Mouse (Mus musculus): ENCODE measurements around the gene Rps15.

The Rps15 gene

DNA sequence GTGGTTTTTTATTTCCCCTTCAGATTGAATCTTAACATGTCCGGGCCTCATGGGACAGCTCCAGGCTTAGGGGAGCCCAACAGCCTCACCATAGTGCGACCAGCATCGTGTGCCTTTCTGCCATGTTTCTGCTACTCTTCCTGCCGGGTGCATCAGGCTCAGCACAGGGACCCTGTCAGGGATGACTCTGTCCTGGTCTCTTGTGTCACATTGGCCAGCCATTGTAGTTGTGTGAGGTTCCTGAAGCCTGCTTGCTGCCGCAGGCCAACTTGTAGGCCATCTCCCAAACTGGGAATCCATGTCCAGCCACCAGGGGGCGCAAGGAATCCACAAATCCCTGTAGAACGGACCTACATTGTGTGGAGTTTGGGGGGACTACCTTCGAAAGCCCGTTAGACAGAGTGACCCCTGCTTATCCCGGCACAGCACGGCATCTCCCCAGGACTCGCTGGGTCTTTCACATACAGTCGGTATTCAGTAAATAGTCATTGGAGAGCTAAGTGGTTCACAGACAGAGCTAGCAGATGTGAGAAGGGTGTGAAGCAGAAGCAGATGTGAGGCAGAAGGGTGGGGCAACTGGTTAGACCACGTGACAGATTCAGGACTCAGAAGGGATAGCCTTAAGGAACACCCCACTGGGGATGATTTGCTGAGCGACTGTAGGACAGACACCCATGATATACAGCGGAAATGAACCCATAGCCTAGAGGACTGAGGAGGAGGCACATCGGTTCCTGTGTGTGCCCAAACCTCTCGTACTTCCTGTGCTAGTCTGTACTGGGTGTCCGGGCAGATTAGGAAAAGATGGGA is 47.9 kb downstream of the Rps15 start:
- no peak for DNase-seq (ENCODE audit: extremely low read depth, low read depth, low spot score)

DNA sequence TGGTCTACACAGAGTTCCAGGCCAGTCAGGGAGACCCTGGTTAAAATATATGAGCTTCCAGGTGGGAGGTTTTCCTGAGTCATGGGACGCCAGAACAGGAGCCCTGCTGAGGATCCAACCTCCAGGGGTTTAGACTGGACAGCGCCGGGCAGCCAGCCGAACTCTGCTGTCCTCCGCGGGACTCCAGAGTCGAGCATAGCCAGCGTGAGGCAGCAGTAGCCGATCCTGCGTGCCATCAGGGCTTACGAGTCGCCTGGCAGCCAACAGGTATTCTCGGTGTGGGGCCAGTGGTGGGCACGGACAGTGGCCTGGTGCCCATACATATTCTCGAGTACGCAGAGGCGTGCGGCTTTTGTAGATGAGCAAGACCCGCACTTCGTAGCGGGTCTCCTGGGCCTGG is 48.8 kb downstream of the Rps15 start:
- DNase-seq (ENCODE audit: extremely low read depth, low read depth, low spot score) = no peak

DNA sequence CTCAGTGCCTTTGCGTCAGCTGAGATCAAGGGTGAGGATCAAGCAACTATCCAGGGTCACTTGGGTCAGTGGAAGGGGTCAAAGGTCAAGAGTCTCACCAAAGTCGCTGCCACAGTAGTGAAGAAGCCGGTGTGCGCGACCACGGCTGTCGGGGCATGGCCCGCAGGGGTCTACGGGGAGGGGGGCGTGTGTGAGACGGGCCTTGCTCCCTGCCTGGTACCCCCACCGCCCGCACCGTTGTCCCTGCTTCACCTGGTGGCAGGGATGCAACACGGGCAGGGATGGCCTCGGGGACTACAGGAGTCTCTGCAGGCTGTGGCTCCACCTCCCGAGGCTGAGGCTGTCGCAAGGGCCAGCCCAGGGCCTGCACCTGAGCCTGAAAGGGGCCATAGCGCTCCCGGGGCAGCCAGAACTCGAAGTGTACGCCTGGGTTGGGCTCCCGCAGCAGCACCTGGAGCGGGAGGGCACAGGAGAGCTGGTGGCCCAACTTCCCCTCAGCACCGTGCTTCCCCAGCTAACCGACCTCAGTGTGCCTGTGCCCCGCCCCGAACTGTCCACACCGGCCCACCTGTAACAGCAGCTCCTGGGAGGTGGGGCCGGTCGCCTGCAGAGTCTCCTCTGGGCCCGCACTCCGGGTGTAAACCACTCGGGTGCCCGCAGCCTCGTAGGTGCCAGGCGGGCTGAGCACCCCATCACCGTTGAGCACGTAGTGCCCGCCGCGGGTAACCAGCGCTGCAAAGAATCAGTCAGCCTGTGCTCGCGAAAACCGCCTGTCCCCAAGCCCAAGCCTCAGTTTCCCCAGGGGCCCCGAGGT is 49.4 kb downstream of the Rps15 start:
- DNase-seq (ENCODE audit: extremely low read depth, low read depth, low spot score) = no peak

DNA sequence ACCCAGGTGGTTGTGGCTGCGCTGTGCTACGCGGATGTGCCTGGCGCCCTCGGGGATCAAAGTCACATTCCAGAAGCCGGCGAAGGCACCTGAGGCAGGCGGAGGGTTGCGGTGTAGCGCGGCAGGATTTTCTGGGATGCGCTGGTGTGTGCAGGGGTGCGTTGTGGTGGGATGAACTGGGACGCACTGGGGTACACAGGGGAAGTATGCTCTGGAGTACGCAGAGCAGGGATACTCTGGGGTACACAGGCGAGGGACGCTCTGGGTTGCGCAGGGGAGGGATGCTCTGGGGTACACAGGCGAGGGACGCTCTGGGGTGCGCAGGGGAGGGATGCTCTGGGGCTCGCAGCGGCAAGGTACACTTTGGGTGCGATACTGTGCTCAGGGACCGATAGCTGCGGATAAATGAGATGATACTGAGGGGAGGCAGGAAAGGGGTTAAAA is 50.1 kb downstream of the Rps15 start:
- no peak for DNase-seq (ENCODE audit: extremely low read depth, low read depth, low spot score)

DNA sequence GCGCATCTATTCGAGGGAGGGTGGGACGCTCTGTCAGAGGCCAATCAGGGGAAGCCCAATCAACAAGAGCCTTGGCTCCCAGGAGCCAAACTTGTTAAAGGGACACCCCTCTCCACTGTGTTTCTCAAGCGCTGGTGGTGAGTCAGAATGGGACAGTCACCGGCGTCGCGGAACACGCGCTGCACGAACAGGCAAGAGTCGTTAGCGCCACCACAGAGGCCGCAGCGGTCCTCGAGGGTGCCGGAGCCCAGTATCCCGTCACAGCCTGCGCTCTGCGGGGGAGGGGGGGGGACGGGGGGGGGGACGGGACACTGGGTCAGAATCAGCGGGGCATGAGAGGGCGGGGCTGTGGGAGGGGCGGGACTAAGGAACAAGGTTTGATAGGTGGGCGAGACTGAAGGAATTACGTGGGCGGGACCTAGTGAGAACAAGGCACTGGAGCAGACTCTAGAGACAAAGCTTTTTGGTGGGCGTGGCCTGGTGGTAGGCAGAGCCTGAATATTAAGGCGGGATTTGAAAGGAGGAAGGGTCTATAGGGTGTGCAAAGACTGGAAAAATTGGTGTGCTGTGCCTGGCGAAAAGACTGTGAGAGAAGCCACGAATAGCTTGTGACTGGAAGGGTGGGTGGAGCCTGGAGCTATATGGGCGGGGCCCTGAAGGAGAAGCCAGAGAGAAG is 50.6 kb downstream of the Rps15 start:
- no peak for DNase-seq (ENCODE audit: extremely low read depth, low read depth, low spot score)

DNA sequence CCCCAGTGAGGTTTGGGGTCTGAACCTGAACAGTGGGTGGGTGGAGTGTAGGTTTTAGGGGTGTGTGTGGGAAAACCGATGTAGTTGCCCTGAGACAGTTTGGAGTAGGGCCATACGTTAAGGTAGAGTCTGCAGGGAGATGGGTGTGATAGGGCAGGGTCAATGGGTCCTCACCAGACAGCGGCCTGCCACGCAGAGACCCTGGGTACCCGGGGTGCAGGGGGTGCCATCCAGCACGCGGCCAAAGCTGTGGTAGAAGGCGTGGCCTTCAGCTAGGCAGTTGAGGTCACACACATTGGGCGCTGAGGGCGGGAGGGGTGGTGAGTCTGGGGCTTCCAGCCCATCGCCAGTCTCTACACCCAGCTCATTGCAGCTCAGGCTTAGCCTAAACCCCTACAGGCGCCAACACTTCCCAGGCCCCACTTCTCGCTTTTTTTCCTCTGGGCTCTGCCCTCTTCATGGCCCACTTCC is 51.2 kb downstream of the Rps15 start:
- DNase-seq (ENCODE audit: extremely low read depth, low read depth, low spot score) = no peak

Measured in fat pad, adult 2 months (tissue).